Mouse (Mus musculus) kidney, adult 2 months (tissue): ENCODE data around the gene Zfp12. TPM values are rescaled to one million over a fixed set of nuclear protein-coding genes. Genes with fewer than 3 reads are reported as not detected.

Experiments
- DNase-seq: peaks from one replicate; pipeline ENCODE4 v3.0.0; 2021
- H3K27ac ChIP-seq: fragments of 200-500 bp; 2 replicates; pipeline ENCODE4 v1.5.1; 2012; ENCODE audit warnings: low read depth, low read length, control low read depth, inconsistent platforms; ENCODE audit not compliant: insufficient read depth
- H3K27me3 ChIP-seq: fragments of 200-500 bp; replicated peaks from 2 replicates; pipeline ENCODE4 v1.6.1; 2012; ENCODE audit warnings: mild to moderate bottlenecking, moderate library complexity, low read length, inconsistent platforms; ENCODE audit not compliant: control insufficient read depth, insufficient read depth
- H3K36me3 ChIP-seq: fragments of 200-500 bp; 2 replicates; pipeline ENCODE4 v1.6.1; 2012; ENCODE audit warnings: mild to moderate bottlenecking, moderate library complexity, low read length, inconsistent platforms; ENCODE audit not compliant: control insufficient read depth, insufficient read depth
- H3K4me1 ChIP-seq: fragments of 200-500 bp; 2 replicates; pipeline ENCODE4 v1.6.1; 2011; ENCODE audit warnings: low read length; ENCODE audit not compliant: control insufficient read depth, insufficient read depth
- H3K4me3 ChIP-seq: fragments of 200-500 bp; 2 replicates; pipeline ENCODE4 v1.5.1; 2011; ENCODE audit warnings: mild to moderate bottlenecking, low read depth, low read length, control low read depth; ENCODE audit not compliant: insufficient read depth
- CTCF ChIP-seq: fragments of 200-500 bp; conservative IDR thresholded peaks from 2 replicates; pipeline ENCODE4 v1.5.1; 2011; ENCODE audit warnings: low read depth, mild to moderate bottlenecking, control low read depth, low read length, moderate library complexity, mixed read lengths; ENCODE audit not compliant: insufficient read depth, insufficient read length
- POLR2A ChIP-seq: fragments of 200-500 bp; IDR thresholded peaks from one replicate; pipeline ENCODE4 v1.6.1; 2011; ENCODE audit warnings: low read depth, low read length, control low read depth
- WGBS: fragments of 180-500 bp; shearing (Covaris S2); methylation state at CpG from one replicate; pipeline ENCODE4 v1.1.7; 2018; 5-methylcytosine and 5-hydroxymethylcytosine counted together
- polyA plus RNA-seq: library from polyadenylated mRNA; depleted of rRNA; stranded (reverse); fragments of >200 nt; gene quantifications from 2 replicates; pipeline ENCODE4 v1.2.3, GENCODE M21; 2012

Gene Zfp12
- polyA plus RNA-seq, 1 experiment = 8.5 TPM

DNA sequence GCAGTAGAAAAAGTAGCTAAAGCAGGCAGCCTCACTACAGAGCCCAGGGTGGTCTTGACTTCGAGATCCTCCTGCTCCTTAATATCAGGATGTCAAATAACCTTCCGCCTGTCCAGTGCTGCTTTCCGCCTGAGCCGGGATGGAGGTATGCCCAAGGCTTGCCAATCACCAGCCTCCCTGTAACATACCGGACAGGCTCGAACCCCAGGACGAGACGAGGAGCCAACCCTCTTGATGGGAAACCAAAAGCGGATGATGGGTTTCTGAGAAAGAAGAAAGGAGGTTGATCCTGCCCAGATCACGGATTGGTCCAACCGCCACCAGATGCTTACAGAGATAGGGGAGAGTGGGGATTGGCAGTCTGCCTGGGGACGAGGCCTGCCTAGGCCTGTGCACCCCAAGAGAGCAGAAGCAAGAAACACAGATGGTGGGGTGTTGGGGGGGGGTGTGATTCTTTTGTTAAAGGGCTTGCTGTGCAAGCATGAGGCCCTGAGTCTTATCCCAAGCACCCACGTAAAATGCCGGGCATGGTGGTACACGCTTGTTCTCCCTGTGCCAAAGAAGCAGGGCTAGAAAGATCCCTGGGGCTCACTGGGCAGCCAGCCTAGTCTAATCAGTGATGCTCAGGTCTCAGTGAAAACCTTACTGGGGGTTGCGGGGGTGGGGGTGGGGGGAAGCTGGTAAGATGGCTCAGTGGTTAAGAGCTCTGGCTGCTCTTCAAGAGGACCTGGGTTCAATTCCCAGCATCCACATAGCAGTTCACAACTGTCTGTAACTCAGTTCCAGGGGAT lies 37.8 kb downstream of the Zfp12 start:
- H3K27ac ChIP-seq = no peak overlapping the region
- H3K27me3 ChIP-seq = no peaks in the 10 kb centered on the region
- 90% methylated on average over 16 of the region's 16 CpGs for WGBS
- no peak for TF ChIP-seq POLR2A
- no peak for TF ChIP-seq CTCF
- DNase-seq = no peak
- no peak overlapping the region for H3K4me3 ChIP-seq
- no peaks in the 10 kb centered on the region for H3K4me1 ChIP-seq
- H3K36me3 ChIP-seq = no peaks in the 10 kb centered on the region

DNA sequence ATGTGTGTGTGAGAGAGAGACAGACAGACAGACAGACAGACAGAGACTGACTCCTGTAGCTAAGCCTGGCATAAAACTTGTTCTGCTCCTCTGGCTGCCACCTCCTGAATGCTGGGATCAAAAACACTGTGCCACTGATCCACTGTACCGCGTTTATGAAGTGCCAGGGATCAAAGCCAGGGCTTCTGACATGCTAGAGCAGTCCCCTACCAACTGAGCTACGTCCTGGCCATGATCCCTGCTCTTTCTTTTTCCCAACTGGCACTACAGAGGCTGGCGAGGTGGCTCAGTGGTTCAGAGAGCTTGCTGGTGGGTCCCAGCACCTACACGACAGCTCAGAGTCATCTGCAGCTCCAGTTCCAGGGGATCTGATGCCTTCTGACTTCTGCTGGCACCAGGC lies 40.8 kb downstream of the Zfp12 start:
- Histone ChIP-seq H3K27me3 (no peaks in the 10 kb centered on the region), H3K27ac (no peak overlapping the region), H3K36me3 (no peaks in the 10 kb centered on the region), H3K4me1 (no peaks in the 10 kb centered on the region), H3K4me3 (no peak overlapping the region)
- WGBS = 37% methylated on average over 5 of the region's 5 CpGs
- DNase-seq = no peak
- no peak for TF ChIP-seq CTCF
- TF ChIP-seq POLR2A = no peak

DNA sequence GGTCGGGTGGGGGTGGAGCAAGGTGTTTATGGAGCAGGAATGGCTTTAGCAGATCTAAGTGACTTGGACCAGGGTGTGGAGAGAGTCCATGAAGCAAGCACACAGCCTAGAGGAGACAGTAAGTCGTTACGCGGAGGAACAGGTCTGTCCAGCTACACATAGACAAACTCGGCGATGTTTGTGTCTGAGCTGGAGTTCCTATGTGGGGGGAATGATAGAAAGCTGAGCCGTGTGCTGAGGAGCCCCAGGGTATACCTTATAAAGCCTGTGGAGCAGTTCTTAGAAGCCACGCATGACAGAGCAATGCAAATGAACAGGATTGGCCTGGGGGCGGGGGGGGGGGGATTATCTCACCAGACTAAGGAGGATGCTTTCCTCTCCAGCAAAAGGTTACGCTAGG lies 44.3 kb downstream of the Zfp12 start:
- no peaks in the 10 kb centered on the region for H3K27me3 ChIP-seq
- no peaks in the 10 kb centered on the region for H3K36me3 ChIP-seq
- DNase-seq = no peak
- H3K4me3 ChIP-seq = no peak overlapping the region
- no peak overlapping the region for H3K27ac ChIP-seq
- 29% methylated on average over 10 of the region's 10 CpGs for WGBS
- no peaks in the 10 kb centered on the region for H3K4me1 ChIP-seq
- TF ChIP-seq POLR2A = no peak
- TF ChIP-seq CTCF = no peak

DNA sequence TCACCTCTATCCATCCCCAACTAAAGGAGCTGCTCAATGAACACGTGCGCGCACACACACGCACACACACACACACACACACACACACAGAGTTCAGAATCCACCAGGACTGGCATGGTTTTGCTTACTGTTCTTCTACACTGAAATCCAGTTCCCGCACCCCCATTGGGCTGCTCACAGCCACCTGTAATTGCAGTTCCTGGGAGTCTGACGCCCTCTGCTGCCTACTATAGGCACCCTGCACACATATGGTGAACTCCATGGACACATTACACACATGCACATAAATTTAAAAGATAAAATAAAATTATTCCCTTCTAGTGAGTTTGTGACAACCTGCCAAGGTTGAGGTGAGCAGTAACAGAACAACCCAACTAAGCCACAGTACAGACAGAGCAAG lies 49.8 kb downstream of the Zfp12 start:
- 50% methylated on average over 6 of the region's 6 CpGs for WGBS
- no peak overlapping the region for H3K27ac ChIP-seq
- no peak overlapping the region for H3K4me3 ChIP-seq
- H3K36me3 ChIP-seq = no peaks in the 10 kb centered on the region
- DNase-seq = peak; percentile 14
- no peaks in the 10 kb centered on the region for H3K4me1 ChIP-seq
- TF ChIP-seq POLR2A (no peak), CTCF (peak; percentile 55)
- no peaks in the 10 kb centered on the region; the same call in 1 of the 2 replicates for H3K27me3 ChIP-seq

DNA sequence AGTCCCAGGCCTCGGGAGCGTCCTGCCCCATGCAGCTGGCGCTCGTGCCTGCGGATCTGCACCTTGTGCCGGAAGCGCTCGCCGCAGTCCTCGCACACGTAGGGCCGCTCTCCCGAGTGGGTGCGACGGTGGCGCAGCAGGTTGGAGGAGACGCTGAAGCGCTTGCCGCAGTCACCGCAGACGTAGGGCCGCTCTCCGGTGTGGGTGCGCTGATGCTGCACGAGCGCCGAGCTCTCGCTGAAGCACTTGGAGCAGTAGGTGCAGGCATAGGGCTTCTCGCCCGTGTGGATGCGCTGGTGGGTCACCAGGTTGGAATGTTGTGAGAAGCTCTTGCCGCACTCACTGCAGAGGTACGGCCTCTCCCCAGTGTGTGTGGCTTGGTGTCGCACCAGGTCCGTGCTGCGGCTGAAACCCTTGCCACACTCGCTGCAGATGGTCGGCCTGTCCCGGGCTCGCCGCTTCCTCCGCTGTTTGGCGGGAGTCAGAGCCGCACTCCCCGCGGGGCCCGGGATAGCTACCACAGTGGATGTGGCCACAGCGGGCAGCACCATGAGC lies 52.9 kb downstream of the Zfp12 start:
- H3K27me3 ChIP-seq = no peaks in the 10 kb centered on the region; the same call in 1 of the 2 replicates
- H3K4me3 ChIP-seq = peak overlapping the region; percentile 10; the same call in 1 of the 2 replicates
- H3K27ac ChIP-seq = no peak overlapping the region
- H3K4me1 ChIP-seq = no peaks in the 10 kb centered on the region
- no peak for DNase-seq
- TF ChIP-seq POLR2A = no peak
- H3K36me3 ChIP-seq = no peaks in the 10 kb centered on the region
- WGBS = 15% methylated on average over 48 of the region's 48 CpGs

DNA sequence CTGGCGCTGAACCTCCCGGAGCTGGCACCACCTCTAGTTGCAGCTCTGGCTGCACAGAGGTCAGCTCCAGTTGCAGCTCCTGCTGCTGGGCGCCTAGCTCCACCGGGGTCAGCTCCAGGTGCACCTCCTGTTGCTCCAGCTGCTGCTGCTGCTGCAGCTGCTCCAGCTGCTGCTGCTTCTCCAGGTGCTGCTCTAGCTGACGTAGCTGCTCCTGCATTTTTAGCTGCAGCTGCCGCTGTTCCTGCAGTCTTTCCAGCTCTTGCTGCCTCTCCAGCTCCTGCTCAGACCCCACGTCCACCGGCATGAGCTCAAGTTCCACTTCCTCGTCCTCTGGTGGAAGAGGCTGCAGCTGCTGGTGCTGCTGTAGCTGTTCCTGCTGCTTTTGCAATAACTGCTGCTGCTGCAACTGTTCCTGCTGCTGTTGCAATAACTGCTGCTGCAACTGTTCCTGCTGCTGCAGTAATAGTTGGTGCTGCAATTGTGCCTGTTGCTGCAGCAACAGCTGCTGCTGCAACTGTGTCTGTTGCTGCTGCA lies 53.5 kb downstream of the Zfp12 start:
- no peak for TF ChIP-seq CTCF
- no peak for TF ChIP-seq POLR2A
- no peaks in the 10 kb centered on the region for H3K4me1 ChIP-seq
- WGBS = 29% methylated on average over 9 of the region's 9 CpGs
- DNase-seq = no peak
- H3K27me3 ChIP-seq = no peaks in the 10 kb centered on the region; the same call in 1 of the 2 replicates
- H3K27ac ChIP-seq = no peak overlapping the region
- no peaks in the 10 kb centered on the region for H3K36me3 ChIP-seq
- no peak overlapping the region for H3K4me3 ChIP-seq

DNA sequence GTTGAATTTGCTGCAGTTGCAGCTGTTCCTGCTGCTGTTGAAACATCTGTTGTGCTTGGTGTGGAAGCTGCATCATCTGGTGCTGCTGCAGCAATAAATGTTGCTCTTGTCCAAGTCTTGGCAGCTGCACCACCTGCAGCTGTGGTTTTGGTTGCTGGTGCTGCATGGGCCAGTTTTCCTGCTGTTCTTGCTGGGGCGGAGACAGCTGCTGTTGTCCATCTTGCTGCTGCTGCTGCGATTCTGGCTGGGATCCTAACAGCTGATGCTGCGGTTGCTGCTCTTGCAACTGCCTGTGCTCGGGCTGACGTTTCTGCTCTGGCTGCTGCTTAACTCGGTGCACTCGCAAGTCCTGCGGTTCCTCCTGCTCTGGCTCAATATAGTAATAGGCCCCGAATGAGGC lies 54.3 kb downstream of the Zfp12 start:
- Histone ChIP-seq H3K27ac (no peak overlapping the region), H3K4me3 (no peak overlapping the region), H3K4me1 (no peaks in the 10 kb centered on the region), H3K36me3 (no peaks in the 10 kb centered on the region), H3K27me3 (no peaks in the 10 kb centered on the region; the same call in 1 of the 2 replicates)
- TF ChIP-seq POLR2A (no peak), CTCF (no peak)
- WGBS = 82% methylated on average over 9 of the region's 9 CpGs
- DNase-seq = no peak
